Mouse (Mus musculus): ENCODE measurements around the gene Pxk. TPM values are rescaled to one million over a fixed set of nuclear protein-coding genes. Genes with fewer than 3 reads are reported as not detected.

Gene Pxk
- polyA plus RNA-seq, 1 experiment: 10.5 TPM

DNA sequence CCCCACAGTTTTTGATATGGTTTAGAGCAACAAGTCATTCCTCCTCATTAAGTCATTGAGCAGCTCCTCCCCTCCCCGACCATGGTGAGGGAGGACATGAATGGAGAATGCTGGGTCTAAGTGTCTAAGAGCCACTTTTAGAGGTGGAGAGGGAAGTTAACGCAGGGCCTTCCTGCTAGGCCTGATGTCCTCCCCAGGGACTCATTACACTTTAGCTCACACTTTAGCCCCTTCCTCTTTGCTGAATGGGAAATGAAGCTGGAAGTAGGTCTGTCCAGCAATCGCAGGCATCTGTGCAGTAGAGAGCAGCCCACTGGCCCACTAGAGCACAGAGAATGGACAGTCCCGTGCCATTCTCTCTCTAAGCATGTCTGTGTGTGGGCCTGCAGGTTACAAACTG, 10.0 kb downstream of the Pxk start:
- Histone ChIP-seq H3K36me3 (ENCODE audit: control insufficient read depth, insufficient read depth) (no peaks in the 10 kb centered on the region), H3K4me2 (ENCODE audit: low read depth) (no peak overlapping the region), H3K4me3 (no peak overlapping the region), H3K79me2 (ENCODE audit: control insufficient read depth, insufficient read depth) (peaks cover 4% of the 10 kb centered on the region), H3K27me3 (ENCODE audit: control insufficient read depth, insufficient read depth, insufficient read length) (no peaks in the 10 kb centered on the region), H3ac (ENCODE audit: control insufficient read depth, insufficient read length) (no peak overlapping the region)
- TF ChIP-seq SRF (IDR thresholded peaks at IDR 0.05; ENCODE audit: control insufficient read depth, insufficient read length, low read depth) (no peak), POLR2AphosphoS2 (IDR thresholded peaks at IDR 0.05; ENCODE audit: insufficient read length, low read depth) (no peak), CEBPB (IDR thresholded peaks at IDR 0.05; ENCODE audit: insufficient read depth, poor library complexity, severe bottlenecking) (no peak), POLR2A (IDR thresholded peaks at IDR 0.05; ENCODE audit: insufficient read length, low read depth) (no peak), MAX (IDR thresholded peaks at IDR 0.05; ENCODE audit: low read depth) (no peak), USF1 (IDR thresholded peaks at IDR 0.05; ENCODE audit: low read depth) (no peak), REST (IDR thresholded peaks at IDR 0.05; ENCODE audit: insufficient read depth, insufficient read length) (no peak), TCF12 (IDR thresholded peaks at IDR 0.05; ENCODE audit: insufficient read depth, poor library complexity, severe bottlenecking) (no peak)

DNA sequence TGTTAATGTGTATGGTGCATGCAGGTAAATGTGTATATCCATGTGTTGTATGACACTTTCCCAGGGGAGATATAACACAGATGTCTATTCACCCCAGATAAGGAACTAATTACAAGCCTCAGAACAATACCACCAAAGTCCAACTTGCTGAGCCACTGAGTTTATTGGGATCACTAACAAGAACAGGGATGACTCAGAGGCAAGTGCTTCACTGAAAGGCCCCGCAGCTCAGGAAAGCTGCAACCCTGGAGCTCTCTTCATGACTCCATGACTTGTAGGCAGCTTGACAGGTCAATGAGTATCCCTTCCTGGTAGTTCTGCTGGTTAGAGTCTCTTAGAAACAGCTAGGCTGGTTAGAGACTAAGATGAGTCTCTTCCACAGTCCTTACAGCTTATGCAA, 11.0 kb downstream of the Pxk start:
- H3K4me3 ChIP-seq: no peak overlapping the region
- H3ac ChIP-seq (ENCODE audit: control insufficient read depth, insufficient read length): no peak overlapping the region
- no peak overlapping the region for H3K4me2 ChIP-seq (ENCODE audit: low read depth)
- no peaks in the 10 kb centered on the region for H3K36me3 ChIP-seq (ENCODE audit: control insufficient read depth, insufficient read depth)
- H3K79me2 ChIP-seq (ENCODE audit: control insufficient read depth, insufficient read depth): peaks cover 4% of the 10 kb centered on the region
- no peak for TF ChIP-seq REST (IDR thresholded peaks at IDR 0.05; ENCODE audit: insufficient read depth, insufficient read length)
- TF ChIP-seq CEBPB (IDR thresholded peaks at IDR 0.05; ENCODE audit: insufficient read depth, poor library complexity, severe bottlenecking): no peak
- no peak for TF ChIP-seq MYOG (IDR thresholded peaks at IDR 0.05; ENCODE audit: control insufficient read depth in 1 of 3, insufficient read depth in 1 of 3, insufficient read length in 2 of 3, low read depth in 2 of 3)
- TF ChIP-seq TCF12 (IDR thresholded peaks at IDR 0.05; ENCODE audit: insufficient read depth, poor library complexity, severe bottlenecking): no peak
- TF ChIP-seq POLR2AphosphoS2 (IDR thresholded peaks at IDR 0.05; ENCODE audit: insufficient read length, low read depth): no peak
- TF ChIP-seq E2F4 (IDR thresholded peaks at IDR 0.05; ENCODE audit: insufficient read depth): no peak
- no peak for TF ChIP-seq SRF (IDR thresholded peaks at IDR 0.05; ENCODE audit: control insufficient read depth, insufficient read length, low read depth)
- TF ChIP-seq POLR2A (IDR thresholded peaks at IDR 0.05; ENCODE audit: insufficient read length, low read depth): no peak
- no peak for TF ChIP-seq USF1 (IDR thresholded peaks at IDR 0.05; ENCODE audit: low read depth)
- H3K27me3 ChIP-seq (ENCODE audit: control insufficient read depth, insufficient read depth, insufficient read length): no peaks in the 10 kb centered on the region

DNA sequence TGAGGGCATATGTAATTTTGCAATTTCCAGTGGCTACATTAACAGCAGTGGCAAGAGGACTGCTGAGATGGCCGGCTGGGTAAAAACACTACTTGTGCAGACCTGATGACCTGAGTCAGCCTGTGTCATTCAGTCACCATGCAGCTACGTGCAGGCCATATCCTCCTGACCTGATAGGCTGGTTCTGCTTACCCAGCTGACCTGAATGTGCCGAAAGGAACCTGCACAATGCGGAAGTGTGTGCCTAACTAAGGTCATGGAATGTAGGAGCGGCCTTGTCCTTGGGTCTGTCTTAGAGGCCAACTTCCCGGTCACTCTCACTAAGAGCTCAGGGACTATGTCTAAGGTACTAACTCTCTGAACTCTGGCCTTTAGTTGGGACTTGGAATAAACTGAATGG, 13.5 kb downstream of the Pxk start:
- H3K27me3 ChIP-seq (ENCODE audit: control insufficient read depth, insufficient read depth, insufficient read length): no peaks in the 10 kb centered on the region
- H3K79me2 ChIP-seq (ENCODE audit: control insufficient read depth, insufficient read depth): peaks cover 4% of the 10 kb centered on the region
- H3K4me3 ChIP-seq: no peak overlapping the region
- H3K4me2 ChIP-seq (ENCODE audit: low read depth): no peak overlapping the region
- TF ChIP-seq SRF (IDR thresholded peaks at IDR 0.05; ENCODE audit: control insufficient read depth, insufficient read length, low read depth): no peak
- no peak for TF ChIP-seq TCF12 (IDR thresholded peaks at IDR 0.05; ENCODE audit: insufficient read depth, poor library complexity, severe bottlenecking)
- TF ChIP-seq MYOD1 (IDR thresholded peaks at IDR 0.05; ENCODE audit: control insufficient read depth in 1 of 3, insufficient read length in 2 of 3, low read depth in 2 of 3): no peak
- TF ChIP-seq E2F4 (IDR thresholded peaks at IDR 0.05; ENCODE audit: insufficient read depth): no peak
- no peak for TF ChIP-seq POLR2AphosphoS2 (IDR thresholded peaks at IDR 0.05; ENCODE audit: insufficient read length, low read depth)
- no peak for TF ChIP-seq TCF3 (IDR thresholded peaks at IDR 0.05; ENCODE audit: insufficient read length, low read depth)
- no peak for TF ChIP-seq USF1 (IDR thresholded peaks at IDR 0.05; ENCODE audit: low read depth)
- no peak for TF ChIP-seq CEBPB (IDR thresholded peaks at IDR 0.05; ENCODE audit: insufficient read depth, poor library complexity, severe bottlenecking)
- TF ChIP-seq MYOG (IDR thresholded peaks at IDR 0.05; ENCODE audit: control insufficient read depth in 1 of 3, insufficient read depth in 1 of 3, insufficient read length in 2 of 3, low read depth in 2 of 3): no peak
- no peak for TF ChIP-seq REST (IDR thresholded peaks at IDR 0.05; ENCODE audit: insufficient read depth, insufficient read length)
- TF ChIP-seq MAX (IDR thresholded peaks at IDR 0.05; ENCODE audit: low read depth): no peak
- no peaks in the 10 kb centered on the region for H3K36me3 ChIP-seq (ENCODE audit: control insufficient read depth, insufficient read depth)
- H3ac ChIP-seq (ENCODE audit: control insufficient read depth, insufficient read length): no peak overlapping the region

DNA sequence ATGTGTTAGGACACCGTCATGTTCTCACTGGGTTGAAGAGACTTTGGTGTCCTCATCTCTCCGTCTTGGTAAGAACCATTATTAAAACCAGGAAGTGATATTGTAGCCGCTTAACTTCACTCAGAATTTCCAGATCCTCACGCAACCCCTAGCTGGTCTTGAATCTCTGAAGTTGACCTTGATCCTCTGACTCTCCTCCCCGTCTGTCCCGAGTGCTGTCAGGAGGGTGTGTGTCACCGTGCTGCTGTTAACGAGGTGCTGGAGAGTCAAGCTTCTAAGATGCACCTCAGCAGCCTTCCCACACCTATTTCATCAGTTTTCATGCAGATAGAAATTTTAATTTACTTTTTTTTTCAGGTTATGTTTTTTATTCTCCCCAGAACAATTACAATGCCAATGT, 14.0 kb downstream of the Pxk start:
- H3K36me3 ChIP-seq (ENCODE audit: control insufficient read depth, insufficient read depth): no peaks in the 10 kb centered on the region
- peaks cover 4% of the 10 kb centered on the region for H3K79me2 ChIP-seq (ENCODE audit: control insufficient read depth, insufficient read depth)
- H3K27me3 ChIP-seq (ENCODE audit: control insufficient read depth, insufficient read depth, insufficient read length): no peaks in the 10 kb centered on the region
- no peak overlapping the region for H3K4me2 ChIP-seq (ENCODE audit: low read depth)
- no peak overlapping the region for H3ac ChIP-seq (ENCODE audit: control insufficient read depth, insufficient read length)
- H3K4me3 ChIP-seq: no peak overlapping the region
- TF ChIP-seq REST (IDR thresholded peaks at IDR 0.05; ENCODE audit: insufficient read depth, insufficient read length) (no peak), E2F4 (IDR thresholded peaks at IDR 0.05; ENCODE audit: insufficient read depth) (no peak), MYOG (IDR thresholded peaks at IDR 0.05; ENCODE audit: control insufficient read depth in 1 of 3, insufficient read depth in 1 of 3, insufficient read length in 2 of 3, low read depth in 2 of 3) (no peak)

DNA sequence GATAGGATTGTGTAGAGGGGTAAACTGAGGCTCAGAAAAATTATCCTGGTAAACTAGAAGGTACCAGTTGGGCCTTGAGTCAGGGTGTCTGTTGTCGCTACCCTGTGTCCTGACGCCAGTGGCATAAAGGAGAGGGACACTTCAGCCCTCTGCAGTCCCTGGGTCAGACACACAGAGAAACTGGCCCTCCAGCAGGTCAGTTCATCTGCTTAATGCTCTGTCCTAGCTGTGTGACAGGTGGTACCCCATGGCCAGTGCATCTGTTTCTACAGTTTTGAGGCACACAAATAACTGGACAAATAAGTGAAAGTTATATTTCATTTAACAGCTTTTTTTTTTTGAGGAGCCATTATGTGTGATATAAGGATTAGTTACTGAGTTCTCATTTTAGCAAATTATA, 15.6 kb downstream of the Pxk start:
- no peak for TF ChIP-seq E2F4 (IDR thresholded peaks at IDR 0.05; ENCODE audit: insufficient read depth)
- no peak for TF ChIP-seq SRF (IDR thresholded peaks at IDR 0.05; ENCODE audit: control insufficient read depth, insufficient read length, low read depth)
- no peak for TF ChIP-seq MYOG (IDR thresholded peaks at IDR 0.05; ENCODE audit: control insufficient read depth in 1 of 3, insufficient read depth in 1 of 3, insufficient read length in 2 of 3, low read depth in 2 of 3)
- H3K79me2 ChIP-seq (ENCODE audit: control insufficient read depth, insufficient read depth): peaks cover 4% of the 10 kb centered on the region
- H3K27me3 ChIP-seq (ENCODE audit: control insufficient read depth, insufficient read depth, insufficient read length): no peaks in the 10 kb centered on the region
- no peaks in the 10 kb centered on the region for H3K36me3 ChIP-seq (ENCODE audit: control insufficient read depth, insufficient read depth)
- no peak overlapping the region for H3ac ChIP-seq (ENCODE audit: control insufficient read depth, insufficient read length)
- no peak overlapping the region for H3K4me3 ChIP-seq
- no peak overlapping the region for H3K4me2 ChIP-seq (ENCODE audit: low read depth)
